Mouse (Mus musculus) adrenal gland, postnatal 25 days (tissue): Measurements from ENCODE around the gene Btbd9. TPM values are rescaled to one million over a fixed set of nuclear protein-coding genes. Genes with fewer than 3 reads are reported as not detected.
A peak's percentile ranks its signal among the peaks of the same experiment; 100 is the strongest.

ENCODE experiments used
- DNase-seq: peaks from one replicate; pipeline ENCODE4 v3.0.0; 2021; ENCODE audit warnings: mixed read lengths
- total RNA-seq: library from RNA; stranded (reverse); gene quantifications from 2 replicates; pipeline ENCODE4 v1.2.3, GENCODE M21; 2021

The Btbd9 gene
- total RNA-seq, 1 experiment from 2014 or later = 41.3 TPM

DNA sequence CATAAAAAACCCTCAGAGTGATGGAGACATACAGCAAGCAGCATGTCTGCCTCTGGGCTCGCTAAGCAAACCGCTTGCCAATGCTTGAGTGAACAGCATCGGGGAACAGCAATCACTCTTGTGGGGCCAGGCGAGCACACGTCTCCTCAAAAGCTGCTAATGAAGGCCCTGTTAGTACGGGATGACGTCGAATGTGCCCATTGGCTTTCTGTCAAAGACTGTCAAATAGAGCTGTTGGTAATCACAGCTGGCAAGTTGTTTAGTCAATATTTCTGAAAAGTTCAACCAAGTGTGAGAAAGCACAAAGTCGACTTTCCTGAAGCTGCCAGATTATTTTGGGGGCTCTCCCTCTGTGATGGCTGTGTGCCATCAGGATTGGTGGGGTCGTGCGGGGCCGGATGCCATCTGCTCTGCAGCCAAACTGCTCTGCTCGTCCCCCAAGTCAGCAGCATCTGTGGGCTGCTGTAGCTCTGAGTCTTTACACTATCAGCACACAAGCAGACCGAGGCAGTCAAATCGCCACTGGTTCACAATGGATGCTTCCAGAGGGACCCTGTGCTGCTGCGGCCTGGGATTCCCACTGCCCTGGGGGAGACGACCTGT, 334.5 kb downstream of the Btbd9 start:
- no peak for DNase-seq

DNA sequence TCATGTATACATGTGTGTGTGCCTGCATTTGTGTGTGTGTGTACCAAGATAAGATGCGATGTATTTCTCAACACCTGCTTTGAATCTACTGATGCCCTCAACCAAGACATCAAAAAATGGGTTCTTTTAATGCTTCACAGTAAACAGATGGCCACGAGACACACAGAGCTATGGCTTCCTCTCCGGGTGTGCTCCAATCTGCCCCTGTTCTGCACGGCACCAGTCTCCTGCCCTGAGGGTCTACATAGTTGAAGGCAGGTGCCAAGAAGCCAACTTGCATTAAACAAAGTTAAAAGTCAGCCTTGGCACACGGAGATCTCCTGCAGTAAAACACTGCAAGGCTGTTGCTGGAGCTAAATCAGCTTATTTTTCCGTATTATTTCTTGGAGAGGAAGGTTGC, 335.2 kb downstream of the Btbd9 start:
- DNase-seq = no peak

DNA sequence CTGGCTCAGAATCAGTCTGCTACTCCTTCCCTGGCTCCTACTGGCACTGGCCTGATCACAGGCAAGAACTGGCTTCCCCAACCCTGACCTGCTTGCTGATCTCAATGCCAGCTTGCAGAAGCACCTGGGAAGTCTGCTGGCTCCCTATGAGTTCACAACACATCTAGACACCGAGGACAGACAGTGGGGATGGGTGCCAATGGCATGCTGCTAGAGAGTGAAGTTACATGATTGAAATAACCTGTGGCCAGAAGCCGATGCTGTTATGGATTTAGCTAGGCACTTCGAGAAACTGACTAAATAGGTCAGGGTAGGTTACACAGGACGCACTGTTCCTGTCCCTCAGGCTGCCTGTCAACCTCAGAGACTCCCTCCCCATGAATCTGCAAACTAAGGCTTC, 335.6 kb downstream of the Btbd9 start:
- no peak for DNase-seq

DNA sequence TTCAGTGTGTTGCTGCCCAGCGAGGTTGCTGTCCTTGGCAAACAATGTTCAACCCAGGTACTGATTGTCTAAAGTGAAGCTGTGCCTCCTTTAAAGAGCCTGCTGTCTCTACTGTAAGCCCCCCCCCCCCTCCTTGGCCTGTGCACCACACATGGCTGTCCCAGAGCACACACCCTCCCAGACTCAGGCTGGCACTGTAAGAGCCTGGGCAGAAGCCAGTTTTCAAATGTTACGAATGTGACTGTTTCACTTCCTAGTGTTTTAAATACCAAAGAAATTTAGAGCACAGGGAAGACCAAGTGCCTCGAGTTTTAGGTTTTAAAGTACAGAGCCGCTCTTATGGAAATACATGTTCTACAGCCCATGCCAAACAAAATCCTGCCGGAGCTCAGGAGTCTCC, 336.8 kb downstream of the Btbd9 start:
- no peak for DNase-seq

DNA sequence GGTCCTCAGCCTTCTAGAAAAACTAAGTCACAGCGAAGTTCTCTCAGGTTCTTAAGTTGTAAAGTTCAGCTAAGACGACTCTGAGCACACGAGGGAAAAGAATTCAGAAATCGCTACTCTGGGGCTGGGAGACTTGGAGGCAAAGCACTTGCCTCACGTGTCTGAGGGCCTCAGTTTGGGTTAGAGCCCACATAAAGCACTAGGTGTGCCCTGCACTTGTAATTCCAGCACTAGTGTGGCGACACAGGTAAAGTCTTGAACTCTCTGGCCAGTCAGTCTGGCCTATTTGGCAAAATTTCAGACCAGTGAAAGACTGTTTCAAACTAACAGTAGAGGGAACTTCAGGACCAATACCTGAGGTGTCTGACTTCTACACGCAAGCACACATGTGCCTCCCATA, 338.7 kb downstream of the Btbd9 start:
- no peak for DNase-seq

DNA sequence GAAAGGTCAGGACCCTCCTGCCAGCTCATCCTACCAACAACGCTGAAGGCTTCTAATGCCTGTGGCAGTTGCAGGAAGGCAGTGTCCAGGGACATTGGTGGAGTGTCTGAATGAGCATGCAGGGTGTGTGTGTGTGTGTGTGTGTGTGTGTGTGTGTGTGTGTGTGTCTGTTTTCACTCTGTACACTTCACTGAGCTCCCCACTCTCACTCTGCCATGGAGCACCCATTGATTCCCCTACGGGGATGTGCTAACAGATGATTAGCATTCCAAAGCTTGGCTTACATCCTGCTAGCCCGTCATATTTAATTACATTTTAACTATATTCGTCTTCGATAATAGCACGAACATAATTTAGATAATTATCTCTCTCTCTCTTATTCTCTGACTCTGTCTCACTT, 339.7 kb downstream of the Btbd9 start:
- no peak for DNase-seq

DNA sequence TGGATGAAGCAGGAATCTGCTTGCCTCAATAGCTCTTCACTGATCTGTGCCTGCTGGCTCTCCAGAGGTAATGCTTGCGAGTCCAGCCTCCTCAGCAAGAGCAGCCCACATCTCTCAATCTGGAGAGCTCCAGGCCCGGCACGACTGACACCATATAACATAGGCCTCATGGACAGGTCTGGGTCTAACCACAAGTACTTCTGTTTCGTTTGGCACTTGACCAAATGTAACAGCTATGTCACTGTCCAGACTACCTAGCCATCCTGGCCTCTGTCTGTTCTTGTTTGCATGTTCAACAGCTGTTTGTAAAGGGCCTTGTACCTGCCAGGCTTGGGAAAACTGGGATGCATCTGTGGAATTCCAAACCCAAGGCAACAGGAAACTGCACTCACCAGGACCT, 340.9 kb downstream of the Btbd9 start:
- DNase-seq = no peak

DNA sequence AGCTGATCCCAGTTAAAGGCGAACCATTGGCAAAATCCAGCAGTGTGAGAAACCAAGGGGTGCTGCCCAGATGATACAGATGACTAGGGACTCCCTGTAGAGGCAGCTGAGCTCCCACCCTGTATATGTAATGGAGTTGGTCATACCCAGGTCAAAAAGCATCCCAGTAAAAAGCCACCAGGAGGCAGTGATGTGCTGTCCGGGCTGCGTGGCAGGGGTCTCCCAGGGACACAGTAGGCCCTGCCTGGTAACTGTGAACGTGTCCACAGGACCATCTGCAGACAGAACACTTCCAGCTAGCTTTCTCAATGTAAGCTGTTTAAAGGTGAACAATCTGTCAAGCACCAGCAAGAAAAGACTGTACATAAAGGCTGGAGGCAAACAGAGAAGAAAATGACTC, 343.6 kb downstream of the Btbd9 start:
- no peak for DNase-seq

DNA sequence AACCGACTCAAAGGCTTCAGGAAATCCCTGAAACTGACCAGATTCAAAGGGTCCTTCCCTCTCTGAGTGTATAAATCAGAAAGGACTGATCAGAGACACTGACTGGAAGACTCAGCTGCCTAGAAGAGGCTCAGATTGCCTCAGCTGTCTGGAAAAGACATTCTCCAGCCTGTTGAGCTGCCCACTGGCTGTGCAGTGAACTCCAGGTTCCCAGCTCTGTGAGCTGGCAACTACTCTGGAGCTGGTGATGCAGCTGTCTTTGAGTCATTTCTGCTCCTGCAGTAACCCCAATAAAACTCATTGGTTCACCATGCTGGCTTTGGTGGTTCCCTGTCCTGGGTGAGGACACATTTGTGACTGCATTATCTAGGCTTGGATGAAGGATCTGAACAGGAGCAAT, 344.8 kb downstream of the Btbd9 start:
- DNase-seq = no peak

DNA sequence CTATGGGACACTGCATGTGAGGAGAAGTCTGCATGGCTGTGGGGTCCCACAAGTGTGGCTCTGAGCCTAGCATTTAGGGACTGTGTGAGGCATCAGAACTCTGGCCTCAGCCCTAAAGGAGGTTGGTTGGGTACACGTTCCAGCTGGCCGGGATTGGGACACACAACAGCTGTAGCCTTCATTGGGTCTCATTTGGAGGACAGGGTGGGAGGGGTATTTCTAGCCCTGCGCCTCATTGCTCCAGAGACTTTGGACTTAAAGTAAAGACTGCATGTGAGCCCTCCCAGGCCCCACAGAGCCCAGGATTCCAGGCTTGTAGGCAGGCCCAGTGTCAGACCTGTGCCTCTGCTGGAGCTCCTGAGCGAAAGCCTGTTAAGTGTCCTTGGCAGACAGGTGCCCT, 345.9 kb downstream of the Btbd9 start:
- DNase-seq = no peak

DNA sequence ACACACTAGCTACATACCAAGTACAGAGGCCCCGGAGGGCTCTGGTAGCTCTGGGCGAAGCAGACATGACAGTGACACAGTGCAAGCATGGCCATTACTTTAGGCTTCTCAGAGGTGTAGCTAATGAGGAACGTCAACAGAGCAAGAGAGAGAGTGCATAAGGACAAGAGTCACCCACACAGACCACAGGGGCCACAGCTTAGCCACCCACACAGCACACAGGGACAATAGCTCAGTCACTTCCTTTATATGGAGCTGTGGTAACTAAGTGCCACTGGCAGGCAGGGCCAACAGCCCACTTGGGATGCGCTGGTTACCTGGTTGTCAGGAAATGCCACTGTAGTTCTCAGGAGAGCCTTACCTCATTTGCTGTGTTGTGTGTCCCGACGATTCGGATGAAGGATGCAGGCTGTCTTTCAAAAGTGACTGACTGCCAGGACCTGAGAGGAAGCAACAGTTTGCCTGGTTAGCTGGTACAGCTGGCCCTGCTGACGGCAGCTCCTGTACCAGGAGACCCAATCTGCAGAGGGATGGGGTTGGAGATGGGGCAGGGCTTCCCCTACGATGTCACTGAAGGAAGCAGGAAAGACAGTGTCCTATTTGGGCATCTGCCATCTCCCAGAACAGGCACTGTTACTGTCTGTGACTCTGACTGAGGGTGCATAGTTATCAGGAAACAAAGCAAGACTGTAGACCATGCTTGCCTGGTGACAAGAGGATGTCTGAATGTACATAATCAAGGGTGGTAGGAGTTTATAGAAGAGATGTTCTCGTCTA, 347.7 kb downstream of the Btbd9 start:
- DNase-seq = no peak

DNA sequence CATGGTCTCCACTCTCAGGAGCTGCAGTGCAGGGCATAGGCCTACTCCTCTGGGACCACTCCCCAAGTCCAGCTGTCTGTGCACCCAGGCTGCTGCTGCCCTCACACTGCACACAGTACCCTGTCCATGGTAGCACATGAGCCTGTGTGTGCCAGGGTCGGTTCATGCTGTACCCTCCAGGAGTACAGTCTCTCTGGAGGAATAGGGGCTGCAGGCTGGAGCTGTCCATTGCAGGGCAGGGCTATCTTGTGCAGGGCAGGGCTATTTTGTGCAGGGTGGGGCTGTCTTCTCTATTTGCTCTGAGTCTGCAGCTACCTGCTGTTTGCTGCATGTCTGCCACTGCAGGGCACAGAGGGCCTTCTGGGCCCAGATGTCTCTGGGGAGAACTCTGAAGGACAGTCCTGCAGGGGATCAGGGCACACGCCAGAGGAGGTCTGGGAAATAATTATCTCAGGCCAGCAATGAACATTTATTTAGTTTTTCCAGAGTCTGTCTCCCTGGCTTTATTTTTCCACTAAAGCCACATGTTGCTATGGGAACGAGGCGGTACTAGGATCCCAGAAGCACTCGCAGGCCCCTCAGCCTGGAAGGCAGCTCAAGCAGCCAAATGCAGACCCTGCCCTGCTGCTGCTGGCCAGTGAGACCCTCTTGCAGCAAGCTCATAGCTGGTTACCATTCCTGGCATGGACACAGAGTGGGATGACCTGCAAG, 351.1 kb downstream of the Btbd9 start:
- no peak for DNase-seq

DNA sequence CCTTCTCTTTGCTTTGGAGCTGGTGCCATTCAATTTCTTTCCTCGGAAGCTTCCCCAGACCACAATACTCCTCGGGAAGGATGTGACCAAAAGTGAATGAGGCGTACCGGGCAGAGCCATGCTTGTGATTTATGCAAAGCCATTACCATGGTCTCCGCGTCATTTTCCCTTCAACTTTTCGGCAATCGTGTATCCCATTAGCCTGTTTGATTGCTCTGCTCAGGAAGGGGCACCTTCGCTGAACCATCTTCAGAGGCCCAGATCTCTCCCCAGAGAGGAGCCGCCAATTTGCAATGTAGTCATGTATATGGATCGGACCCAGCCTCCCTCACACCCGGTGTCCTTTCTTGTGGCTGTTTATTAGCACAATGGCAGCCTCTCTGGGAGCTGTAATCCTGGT, 353.5 kb downstream of the Btbd9 start:
- DNase-seq = no peak

DNA sequence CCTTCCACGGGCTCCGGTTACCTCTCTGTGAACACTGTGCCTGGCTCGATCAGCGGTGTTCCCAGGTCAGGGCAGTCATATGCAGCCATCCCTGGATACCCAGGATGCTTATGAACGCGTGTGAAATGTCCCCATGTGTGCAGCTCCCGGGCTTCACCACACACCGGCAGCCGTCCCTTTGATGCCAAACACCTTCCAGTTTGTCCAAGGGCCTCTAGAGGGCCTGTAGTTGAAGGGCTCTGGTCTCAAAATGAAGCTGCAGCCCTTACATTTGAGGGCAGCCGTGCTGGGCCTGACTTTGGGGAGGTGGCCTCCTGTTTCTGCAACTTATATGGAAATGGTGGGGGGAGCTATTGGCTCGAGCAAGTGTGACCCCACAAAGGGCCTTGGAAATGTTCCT, 353.9 kb downstream of the Btbd9 start:
- no peak for DNase-seq

DNA sequence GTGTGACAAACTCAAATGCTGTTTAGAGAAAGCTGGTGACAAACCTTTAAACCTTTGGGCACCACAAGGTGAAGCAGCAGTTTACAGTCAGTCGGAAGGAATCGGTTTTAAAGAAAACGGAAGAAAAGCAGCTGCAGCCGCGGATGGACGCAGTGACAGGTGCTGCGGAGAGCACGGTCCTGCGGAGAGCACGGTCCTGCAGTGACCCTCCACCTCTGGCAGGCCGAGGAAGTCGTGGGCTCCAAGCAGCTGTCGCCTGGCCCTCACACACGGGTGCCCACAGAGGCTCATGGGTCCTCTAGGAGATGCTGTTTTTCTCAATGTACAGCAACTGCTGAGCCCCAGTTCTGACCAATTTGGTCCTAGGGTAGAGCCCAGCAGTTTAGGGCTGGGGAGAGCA, 354.6 kb downstream of the Btbd9 start:
- no peak for DNase-seq

DNA sequence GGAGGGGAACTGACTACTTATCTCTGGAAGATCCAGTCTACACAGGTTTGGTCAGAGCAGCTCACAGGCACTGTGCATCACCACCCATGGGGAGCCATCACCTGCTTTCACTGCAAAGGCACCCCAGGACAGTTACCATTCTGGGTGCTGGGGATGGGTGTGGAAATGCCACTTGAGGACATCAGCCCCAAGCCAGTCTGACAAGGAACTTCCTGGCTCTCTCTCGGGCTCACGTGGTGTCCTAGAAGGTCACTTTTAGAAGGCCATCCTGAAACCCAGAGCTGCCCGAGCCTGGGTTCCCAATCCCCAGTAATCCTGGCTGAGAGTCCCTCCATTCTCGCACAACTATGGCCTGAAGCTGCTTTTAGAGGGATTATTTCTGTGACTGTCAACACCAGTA, 360.5 kb downstream of the Btbd9 start:
- DNase-seq = peak; percentile 42

DNA sequence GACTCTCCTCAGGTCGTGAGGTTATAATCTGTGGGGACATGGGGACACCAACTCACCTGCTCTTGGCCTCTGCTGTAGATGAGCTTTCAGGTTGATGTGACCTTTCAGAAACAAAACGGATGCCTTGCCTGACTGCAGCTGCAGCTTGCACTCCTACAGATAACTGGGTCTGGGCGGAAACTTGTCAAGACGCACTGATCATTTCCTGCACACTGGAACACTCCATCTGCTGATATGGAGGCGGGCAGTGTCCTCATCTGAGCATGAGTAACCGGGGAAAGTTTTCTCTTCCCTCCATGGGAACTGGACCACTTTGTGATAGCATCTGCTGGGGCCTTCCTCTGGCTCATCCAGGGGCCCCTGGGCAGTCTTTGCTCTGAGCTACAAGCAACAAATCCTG, 361.9 kb downstream of the Btbd9 start:
- DNase-seq = no peak

DNA sequence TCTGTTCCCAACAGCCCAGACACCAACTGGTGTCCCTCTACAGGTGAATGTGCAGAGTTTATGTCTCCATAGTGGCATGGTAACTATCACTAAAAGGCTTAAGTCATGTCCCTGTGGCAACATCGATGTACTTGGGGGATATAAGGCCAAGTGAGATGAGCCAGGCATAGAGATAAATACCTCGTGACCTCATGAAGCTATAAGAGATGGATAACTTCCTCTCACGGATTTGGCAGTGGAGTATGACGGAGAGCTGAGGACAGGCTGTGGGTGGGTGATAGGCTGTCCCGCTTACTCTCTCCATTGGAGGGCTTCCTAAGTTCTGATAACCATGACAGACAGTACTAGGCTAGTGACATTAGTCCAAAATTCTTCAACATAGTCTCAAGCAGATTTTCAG, 362.9 kb downstream of the Btbd9 start:
- DNase-seq = no peak

DNA sequence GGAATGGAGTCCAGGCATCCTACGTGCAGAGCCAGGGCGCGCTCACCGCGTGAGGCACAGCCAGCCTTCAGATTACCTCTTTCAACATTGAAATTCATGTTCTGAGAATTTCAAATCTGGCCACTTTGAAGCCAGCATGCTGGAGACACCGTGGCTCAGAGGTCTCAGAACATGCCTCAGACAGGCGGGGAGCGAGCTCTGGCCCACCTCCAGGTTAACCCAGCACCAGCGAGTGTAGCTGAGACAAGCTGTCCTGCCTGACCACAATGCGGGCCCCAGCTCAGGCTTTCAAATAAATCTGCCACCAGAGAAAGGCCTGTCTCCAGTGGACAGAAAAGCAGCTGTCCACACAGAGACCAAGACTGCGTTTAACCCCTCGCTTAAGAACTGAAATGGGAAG, 363.6 kb downstream of the Btbd9 start:
- DNase-seq = no peak

DNA sequence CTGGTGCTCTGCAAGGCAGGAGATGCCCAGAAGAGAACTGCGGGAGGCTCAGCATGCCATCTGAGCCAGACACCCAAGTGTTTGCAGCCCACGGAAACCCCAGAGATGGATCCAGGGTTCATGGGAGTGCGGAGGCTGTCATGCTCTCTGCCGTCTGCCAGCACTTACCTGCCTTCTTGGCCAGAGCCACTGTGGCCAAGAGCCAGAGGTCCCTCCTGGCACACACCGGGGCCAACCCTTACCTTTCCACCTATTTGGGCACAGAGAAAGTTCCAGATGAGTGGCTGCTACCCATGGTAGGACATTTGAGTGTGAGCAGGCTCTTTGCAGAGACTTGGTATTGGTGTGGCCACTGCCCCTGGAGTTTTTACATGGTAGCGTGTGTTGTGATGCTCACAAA, 365.4 kb downstream of the Btbd9 start:
- DNase-seq = no peak

DNA sequence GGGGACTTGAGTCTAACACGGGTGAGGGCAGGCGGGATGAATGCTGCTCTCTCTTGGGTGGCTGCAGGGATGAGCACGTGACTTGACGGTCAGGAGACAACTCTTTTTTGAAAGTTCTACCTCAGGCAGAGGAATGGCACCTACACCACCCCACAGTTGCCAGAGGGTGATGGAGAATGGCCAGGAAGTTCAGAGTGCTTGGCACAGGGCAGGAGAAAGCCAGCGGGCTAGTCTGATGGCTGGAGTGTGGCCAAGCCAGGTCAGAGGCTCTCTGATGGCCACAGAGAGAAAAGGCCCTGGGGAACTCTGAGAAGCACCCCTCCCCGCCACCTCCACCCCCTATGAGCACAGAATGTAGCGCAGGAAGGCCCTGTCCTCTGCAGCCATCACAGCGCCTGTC, 366.0 kb downstream of the Btbd9 start:
- no peak for DNase-seq

DNA sequence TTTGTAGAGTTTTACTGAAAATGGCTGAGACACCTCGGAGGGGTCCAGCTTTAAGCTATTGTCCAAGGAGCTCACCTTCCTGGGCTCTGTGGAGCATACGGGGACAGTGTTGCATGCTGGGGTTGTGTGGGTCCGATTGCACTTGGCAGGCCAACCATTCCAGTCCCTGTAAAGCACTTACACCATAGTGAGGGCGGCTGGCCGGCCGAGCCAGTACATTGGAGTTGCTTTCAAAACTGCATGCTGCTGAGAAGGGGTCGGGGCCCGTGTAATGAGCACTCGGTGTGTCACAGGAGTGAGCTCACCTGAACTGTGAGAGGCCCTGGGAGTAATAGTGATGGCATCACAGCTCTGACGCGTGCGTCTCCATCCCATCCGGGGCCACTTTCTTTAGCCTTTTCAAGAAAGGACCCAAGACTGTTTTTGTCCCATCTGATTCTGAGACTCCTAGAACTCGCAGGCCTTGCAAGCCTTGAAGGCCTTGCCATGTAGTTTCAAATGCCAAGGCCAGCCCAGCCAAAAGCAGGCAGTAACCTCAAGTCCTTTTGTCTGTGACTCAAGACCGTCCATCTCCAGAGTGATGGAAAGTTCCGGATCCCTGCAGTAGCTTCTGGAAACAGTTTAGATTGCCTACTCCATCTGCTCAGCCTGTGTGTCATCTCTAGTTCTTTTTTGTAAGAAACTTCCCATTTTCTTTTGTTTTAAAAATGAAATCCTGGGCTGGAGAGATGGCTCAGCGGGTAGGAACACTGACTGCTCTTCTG, 371.0 kb downstream of the Btbd9 start:
- peak; percentile 61 for DNase-seq

DNA sequence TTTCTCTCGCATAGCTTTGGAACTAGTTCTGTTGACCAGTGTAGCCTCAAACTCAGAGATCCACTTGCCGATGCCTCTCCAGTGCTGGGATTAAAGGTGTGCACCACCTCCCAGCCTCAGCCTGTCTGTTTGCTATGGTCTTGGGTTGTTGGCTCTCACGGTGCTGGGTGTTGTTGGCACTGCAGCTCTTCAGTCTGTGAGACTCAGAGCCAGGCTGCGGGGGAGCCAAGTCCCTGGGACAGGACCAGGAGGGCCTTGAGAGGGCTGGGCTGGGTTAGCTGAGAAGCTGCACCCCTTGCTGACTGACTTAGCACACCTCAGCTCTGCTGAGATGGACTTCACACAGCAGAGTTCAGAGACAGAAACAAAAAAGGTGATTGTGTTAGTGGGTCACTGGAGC, 376.0 kb downstream of the Btbd9 start:
- DNase-seq = peak; percentile 46
